Mouse (Mus musculus) heart, adult 2 months (tissue): Measurements from ENCODE around the gene Smc5.

ENCODE experiments used
- CTCF ChIP-seq: fragments of 200-600 bp; IDR thresholded peaks from 2 replicates; pipeline ENCODE4 v1.8.1; 2022; ENCODE audit warnings: antibody characterized with exemption, mild to moderate bottlenecking, moderate library complexity
- EP300 ChIP-seq: fragments of 200-500 bp; IDR thresholded peaks from 2 replicates; pipeline ENCODE4 v1.6.1; 2011; ENCODE audit warnings: low read depth, low read length, control low read depth; ENCODE audit not compliant: insufficient read depth

DNA sequence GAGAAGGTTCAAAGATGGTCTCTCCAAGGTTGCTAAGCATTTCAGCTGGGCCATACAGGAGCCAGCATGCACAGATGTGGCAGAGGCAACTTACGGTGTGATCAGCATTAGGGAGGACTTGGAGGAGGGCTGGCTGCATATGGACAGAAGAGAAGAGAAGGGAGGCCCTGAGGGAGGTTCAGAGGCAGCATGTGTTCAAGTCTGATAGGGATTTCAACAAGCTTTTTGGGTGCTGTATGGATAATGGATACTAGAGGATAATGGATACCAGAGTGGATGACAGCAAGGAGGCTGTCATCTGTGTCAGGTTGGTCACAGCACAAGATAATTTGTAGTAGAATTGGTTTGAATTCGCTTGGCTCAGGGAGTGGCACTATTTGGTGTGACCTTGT, 104.0 kb downstream of the Smc5 start:
- TF ChIP-seq EP300, result no peak
- no peak for TF ChIP-seq CTCF
